Mouse (Mus musculus): ENCODE results near the gene Cbfa2t3. TPM values are rescaled to one million over a fixed set of nuclear protein-coding genes. Genes with fewer than 3 reads are reported as not detected.

Cbfa2t3 gene
- total RNA-seq, 2 experiments from 2014 or later: 10.5 to 28.9 TPM

DNA sequence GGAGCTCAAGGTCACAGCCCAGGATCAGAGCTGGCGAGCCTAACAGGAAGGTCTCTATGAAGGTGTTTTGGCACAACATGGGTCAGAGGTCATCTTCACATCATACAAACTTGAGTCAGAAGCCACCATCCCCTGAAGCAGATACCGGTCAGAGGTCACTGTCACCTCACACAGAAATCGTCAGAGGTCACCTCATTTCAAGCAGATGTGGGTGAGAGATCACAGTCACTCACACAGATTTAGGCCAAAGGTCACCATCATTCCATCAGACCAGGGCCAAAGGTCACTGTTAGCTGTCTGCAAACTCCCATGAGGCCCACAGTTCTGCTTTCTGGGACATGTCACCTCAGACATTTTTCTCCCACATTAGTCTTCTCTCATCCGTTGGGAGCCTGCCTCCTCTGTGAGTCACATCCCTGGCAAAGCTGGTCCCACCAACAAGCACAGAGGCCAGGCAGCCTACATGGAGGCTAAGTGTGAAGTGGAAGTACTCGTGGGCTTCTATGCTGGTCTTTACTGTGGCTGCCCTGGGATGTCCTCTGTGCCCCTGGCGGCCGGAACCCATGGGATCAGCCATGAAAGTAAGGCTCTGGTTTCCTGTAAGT is 3.4 kb downstream of the Cbfa2t3 start:
- no peak for DNase-seq (ENCODE audit: low spot score in 2 of 2)

DNA sequence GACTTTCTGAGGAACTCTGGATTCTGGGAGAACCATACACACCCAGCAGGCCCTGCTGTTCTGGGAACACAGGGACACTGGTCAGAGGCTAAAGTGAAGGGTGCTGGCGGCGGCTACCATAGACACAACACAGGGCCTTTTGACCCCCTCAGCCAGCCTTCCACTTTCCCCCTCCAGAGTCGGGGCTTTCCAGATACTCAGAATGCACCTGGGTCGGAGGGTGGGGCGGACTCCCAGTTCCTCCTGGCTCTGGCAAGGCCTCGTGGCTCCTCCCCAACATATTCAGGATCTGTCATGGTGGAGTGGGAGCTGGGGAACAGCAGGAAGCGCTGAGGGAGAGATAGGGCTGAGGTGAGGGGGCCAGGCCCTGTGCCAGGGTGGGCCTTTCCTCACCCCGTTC is 6.8 kb downstream of the Cbfa2t3 start:
- no peak for DNase-seq (ENCODE audit: low spot score in 2 of 2)

- DNase-seq (ENCODE audit: low spot score in 2 of 2): no peak
Observed at GRCm38 (mm10) chr8:122691018-122691417, 7.9 kb downstream of the Cbfa2t3 start.

GRCm38 (mm10) chr8:122689315-122689714 is 9.6 kb downstream of the Cbfa2t3 start:
- DNase-seq (ENCODE audit: low spot score in 2 of 2): no peak

DNA sequence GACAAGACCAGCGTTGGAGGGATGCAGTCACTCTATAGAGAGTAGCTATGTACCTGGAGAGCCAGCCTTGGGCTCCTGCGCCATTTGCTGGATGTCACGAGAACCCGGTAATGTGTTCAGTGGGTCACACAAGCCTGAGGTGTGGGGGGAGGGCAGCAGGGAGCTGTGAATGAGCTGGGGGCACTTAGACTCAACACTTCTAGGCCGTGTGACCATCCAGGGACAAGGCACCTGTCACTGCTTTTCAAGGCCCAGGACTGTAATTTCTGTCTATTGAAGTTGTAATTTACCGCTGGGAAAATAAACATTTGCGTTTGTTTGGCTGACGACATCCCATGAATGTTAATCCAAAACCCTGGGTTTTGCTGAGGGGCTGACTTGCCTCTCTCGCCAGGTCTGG is 12.0 kb downstream of the Cbfa2t3 start:
- no peak for DNase-seq (ENCODE audit: low spot score in 2 of 2)

GRCm38 (mm10) chr8:122685097-122685861 is 13.6 kb downstream of the Cbfa2t3 start:
- DNase-seq (ENCODE audit: low spot score in 2 of 2): no peak

DNA sequence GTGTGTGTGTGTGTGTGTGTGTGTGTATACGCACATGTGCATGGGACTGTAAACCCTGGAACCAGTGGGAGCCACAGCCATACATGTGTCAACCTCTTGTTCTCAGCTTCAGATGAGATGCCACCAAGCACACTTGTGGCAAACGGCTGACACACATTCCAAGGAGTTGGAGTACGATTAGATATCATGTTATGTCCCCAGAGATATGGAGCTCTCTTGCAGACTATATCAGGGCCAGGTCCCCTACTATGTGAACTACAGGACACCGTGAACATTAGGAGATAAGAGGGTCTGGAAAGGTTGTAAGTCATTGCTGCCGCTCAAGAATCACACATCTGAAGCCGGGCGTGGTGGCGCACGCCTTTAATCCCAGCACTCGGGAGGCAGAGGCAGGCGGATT is 16.1 kb downstream of the Cbfa2t3 start:
- no peak for DNase-seq (ENCODE audit: low spot score in 2 of 2)

DNA sequence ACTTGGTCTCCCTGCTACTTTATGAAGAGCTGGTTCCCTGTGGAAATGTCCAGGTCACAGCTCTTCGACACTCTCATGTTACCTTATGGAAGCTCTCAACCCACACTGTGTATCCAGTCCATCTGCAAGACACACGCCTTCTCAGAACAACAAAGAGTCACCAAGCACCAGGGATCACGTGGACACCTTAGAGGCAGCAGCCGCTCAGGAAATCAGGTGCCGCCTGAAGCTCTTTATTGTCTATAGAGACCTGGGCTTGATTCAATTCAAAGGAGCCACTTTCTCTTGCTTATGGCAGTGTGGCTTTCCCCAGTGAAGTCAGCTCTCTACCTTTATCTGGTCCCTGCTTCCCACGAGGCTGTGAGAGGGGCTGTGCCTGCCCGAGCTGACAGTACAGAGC is 18.7 kb downstream of the Cbfa2t3 start:
- DNase-seq (ENCODE audit: low spot score in 2 of 2): no peak

DNA sequence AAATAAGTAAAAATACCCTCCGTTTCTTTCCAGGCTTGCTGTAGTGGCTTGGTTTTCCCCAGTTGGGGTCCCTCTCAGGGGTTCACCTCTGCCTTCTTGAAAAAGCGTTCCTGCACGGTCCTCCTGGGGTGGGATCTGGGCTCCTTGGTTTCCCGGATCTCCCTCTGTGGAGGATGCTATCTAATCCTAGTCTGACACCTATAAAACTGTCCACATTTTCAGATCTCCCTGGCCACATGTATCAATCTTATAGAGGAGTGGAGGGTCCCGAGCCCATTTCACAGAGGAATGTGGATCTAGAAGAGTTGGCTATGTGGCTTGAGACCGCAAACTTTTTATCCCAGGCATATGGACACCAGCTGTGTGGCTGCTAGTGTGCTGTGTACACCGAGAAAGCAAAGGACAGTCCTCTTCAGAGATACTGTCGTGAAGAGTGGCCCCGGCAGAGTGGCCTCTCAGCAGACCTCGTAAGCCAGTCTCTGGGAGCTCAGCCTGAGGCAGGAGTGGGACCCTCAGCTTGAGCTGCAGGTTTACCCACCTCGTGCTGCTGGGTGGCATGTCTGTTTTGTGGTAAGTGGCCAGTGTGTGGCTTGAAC is 19.5 kb downstream of the Cbfa2t3 start:
- DNase-seq (ENCODE audit: low spot score in 2 of 2): no peak

GRCm38 (mm10) chr8:122678896-122679210 is 20.1 kb downstream of the Cbfa2t3 start:
- no peak for DNase-seq (ENCODE audit: low spot score in 2 of 2)

- DNase-seq (ENCODE audit: low spot score in 2 of 2): peak; percentile 84 to 90
Observed at GRCm38 (mm10) chr8:122678061-122678895, 20.6 kb downstream of the Cbfa2t3 start.

DNA sequence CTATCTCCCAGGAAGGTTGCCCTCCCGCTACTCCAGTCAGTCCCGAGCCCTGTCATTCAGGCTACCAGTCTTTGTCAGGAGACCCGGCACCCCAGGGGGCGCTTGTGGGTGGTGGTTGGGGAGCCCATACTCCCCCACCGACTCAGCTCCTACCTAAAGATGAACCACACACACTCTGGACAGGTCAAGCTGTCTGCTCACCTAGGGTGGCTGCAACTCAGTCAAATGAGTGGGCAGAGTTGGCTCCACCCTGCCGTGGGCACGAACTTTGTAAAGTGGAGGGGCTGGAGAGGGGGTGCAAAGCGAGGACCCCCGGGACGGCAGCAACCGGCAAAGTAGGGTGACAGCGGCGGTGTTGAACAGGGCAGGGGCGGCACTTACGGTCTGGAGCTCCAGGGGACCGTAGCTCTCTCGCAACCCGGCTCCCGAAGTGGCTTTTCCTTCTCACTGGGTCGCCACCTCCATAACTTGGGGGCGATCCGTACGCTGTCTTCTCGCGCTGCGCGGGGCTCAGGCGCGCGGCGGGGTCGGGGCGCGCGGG is 21.4 kb downstream of the Cbfa2t3 start:
- DNase-seq (ENCODE audit: low spot score in 2 of 2): peak in 1 of 2 experiments; percentile 41

GRCm38 (mm10) chr8:122676621-122677480 is 22.1 kb downstream of the Cbfa2t3 start:
- peak in 1 of 2 experiments; percentile 47 for DNase-seq (ENCODE audit: low spot score in 2 of 2)

GRCm38 (mm10) chr8:122675596-122676420 is 23.1 kb downstream of the Cbfa2t3 start:
- DNase-seq (ENCODE audit: low spot score in 2 of 2): no peak

DNA sequence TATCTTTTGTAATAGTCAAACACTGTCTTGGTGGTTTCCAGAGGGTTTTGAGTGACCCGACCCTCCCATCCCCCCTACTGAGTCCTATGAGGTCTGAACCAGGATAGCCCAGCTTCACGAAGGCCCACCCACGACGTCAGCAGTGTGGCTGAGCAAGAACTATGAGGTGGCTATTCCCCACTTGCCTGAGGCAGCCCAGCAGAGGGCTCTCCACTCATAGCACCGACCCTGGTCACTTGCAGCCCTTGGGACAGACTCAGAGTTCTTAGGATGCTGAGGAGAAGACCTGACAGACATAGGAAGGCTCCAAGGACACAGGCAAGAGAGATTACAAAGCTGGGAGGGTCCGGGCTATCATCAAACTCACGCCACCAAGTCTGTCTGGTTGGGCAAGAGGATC is 23.9 kb downstream of the Cbfa2t3 start:
- DNase-seq (ENCODE audit: low spot score in 2 of 2): no peak

GRCm38 (mm10) chr8:122673989-122674388 is 24.9 kb downstream of the Cbfa2t3 start:
- DNase-seq (ENCODE audit: low spot score in 2 of 2): no peak

GRCm38 (mm10) chr8:122671894-122672293 is 27.0 kb downstream of the Cbfa2t3 start:
- no peak for DNase-seq (ENCODE audit: low spot score in 2 of 2)

DNA sequence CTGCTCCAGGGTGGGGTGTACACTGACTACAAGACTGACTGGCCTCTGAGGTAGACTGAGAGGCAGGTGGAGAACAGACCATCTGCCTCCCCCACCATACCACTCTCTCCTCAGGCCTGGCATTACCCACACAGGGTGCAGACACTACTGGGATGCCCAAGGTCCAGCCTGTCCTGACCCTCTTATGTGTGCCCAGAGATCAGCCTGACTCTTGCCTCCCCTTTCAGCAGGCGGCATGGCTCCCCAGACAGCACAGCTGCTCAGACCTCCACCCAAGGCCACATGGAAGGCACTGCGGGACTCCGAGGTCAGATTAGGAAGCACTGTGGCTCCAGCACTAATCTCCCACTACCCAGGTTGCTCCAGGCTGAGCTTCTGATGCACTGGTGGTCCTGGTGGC is 28.2 kb downstream of the Cbfa2t3 start:
- DNase-seq (ENCODE audit: low spot score in 2 of 2): no peak

GRCm38 (mm10) chr8:122670001-122670400 is 28.9 kb downstream of the Cbfa2t3 start:
- no peak for DNase-seq (ENCODE audit: low spot score in 2 of 2)

GRCm38 (mm10) chr8:122669370-122669769 is 29.5 kb downstream of the Cbfa2t3 start:
- no peak for DNase-seq (ENCODE audit: low spot score in 2 of 2)
